Mouse (Mus musculus): ENCODE results near the gene Taar9.
"Not testable (repeated sequence)": the region's sequence is repeated elsewhere in the genome, so short reads cannot be mapped to it uniquely, and the experiment has no call there.

Taar9 gene

DNA sequence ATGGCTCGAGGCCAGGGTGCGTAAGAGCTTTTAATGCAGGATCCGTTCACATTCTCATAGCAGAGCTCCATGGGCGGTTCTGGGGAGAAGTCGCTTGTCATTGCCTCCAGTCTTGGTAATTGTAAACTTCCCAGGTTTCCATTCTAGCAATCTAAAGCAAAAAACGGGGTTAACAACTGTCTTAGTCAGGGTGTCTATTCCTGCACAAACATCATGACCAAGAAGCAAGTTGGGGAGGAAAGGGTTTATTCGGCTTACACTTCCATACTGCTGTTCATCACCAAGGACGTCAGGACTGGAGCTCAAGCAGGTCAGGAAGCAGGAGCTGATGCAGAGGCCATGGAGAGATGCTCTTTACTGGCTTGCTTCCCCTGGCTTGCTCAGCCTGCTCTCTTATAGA lies at the start of gene Taar9:
Gene Taar9, minus strand, starts transcription at position 101 of the 400 bp plus-strand sequence.
- not testable (repeated sequence) for DNase-seq (ENCODE audit: extremely low read depth, low read depth)

GRCm38 (mm10) chr10:24158470-24159254 lies 49.3 kb upstream of the Taar9 start:
- no peak for DNase-seq (ENCODE audit: extremely low read depth, low read depth)

- no peak for DNase-seq (ENCODE audit: extremely low read depth, low read depth)
These were observed 40.8 kb upstream of the Taar9 start for GRCm38 (mm10) chr10:24150086-24150485.

GRCm38 (mm10) chr10:24149135-24149781 lies 39.9 kb upstream of the Taar9 start, which contains the start of gene Stx7:
Stx7 (plus strand) TSS chr10:24149302.
- peak; percentile 92 for DNase-seq (ENCODE audit: extremely low read depth, low read depth)

- DNase-seq (ENCODE audit: extremely low read depth, low read depth): no peak
These were observed 33.4 kb upstream of the Taar9 start for GRCm38 (mm10) chr10:24142735-24143134.

GRCm38 (mm10) chr10:24138623-24139261 lies 29.4 kb upstream of the Taar9 start:
- DNase-seq (ENCODE audit: extremely low read depth, low read depth): no peak

GRCm38 (mm10) chr10:24134071-24134645 lies 24.8 kb upstream of the Taar9 start:
- DNase-seq (ENCODE audit: extremely low read depth, low read depth): peak; percentile 27

- DNase-seq (ENCODE audit: extremely low read depth, low read depth): peak; percentile 86
These were observed 23.8 kb upstream of the Taar9 start for GRCm38 (mm10) chr10:24133132-24133531.

GRCm38 (mm10) chr10:24132273-24132672 lies 22.9 kb upstream of the Taar9 start:
- peak; percentile 24 for DNase-seq (ENCODE audit: extremely low read depth, low read depth)

GRCm38 (mm10) chr10:24131451-24132262 lies 22.3 kb upstream of the Taar9 start:
- DNase-seq (ENCODE audit: extremely low read depth, low read depth): peak; percentile 83

GRCm38 (mm10) chr10:24111116-24111778 lies 1.9 kb upstream of the Taar9 start:
- DNase-seq (ENCODE audit: extremely low read depth, low read depth): peak; percentile 26

DNA sequence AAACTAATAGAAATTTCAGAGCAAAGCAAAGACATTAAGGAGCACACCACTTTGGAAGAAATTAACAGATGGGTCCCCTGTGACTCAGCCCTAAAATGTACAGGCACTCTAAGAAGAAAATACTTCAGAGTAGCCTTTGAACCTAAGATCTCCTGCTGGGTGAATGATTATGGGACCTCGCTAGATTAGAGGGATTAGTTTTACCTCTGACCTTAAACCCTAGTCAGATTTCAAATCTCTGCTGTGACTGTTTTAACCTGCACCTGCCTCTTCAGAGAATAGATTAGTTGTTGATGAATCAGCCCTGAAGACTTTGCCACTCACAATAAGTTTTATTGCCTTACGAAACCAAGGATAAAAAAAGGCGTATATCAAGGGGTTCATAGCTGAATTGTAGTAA lies 1.1 kb downstream of the Taar9 start:
- DNase-seq (ENCODE audit: extremely low read depth, low read depth): no peak

GRCm38 (mm10) chr10:24107747-24108146 lies 1.6 kb downstream of the Taar9 start:
- DNase-seq (ENCODE audit: extremely low read depth, low read depth): peak; percentile 14

GRCm38 (mm10) chr10:24103299-24103698 lies 6.0 kb downstream of the Taar9 start:
- not testable (repeated sequence) for DNase-seq (ENCODE audit: extremely low read depth, low read depth)

GRCm38 (mm10) chr10:24101812-24102211 lies 7.5 kb downstream of the Taar9 start, which contains the start of gene Taar8c:
Taar8c (minus strand) TSS chr10:24101912.
- DNase-seq (ENCODE audit: extremely low read depth, low read depth): not testable (repeated sequence)

GRCm38 (mm10) chr10:24097010-24097409 lies 12.3 kb downstream of the Taar9 start:
- not testable (repeated sequence) for DNase-seq (ENCODE audit: extremely low read depth, low read depth)

- DNase-seq (ENCODE audit: extremely low read depth, low read depth): no peak
These were observed 17.1 kb downstream of the Taar9 start, which contains the start of gene Taar8b for GRCm38 (mm10) chr10:24092194-24092593. Taar8b (minus strand) TSS chr10:24092294.

- DNase-seq (ENCODE audit: extremely low read depth, low read depth): no peak
These were observed 22.2 kb downstream of the Taar9 start for GRCm38 (mm10) chr10:24087168-24087567.

- DNase-seq (ENCODE audit: extremely low read depth, low read depth): no peak
These were observed 22.8 kb downstream of the Taar9 start for GRCm38 (mm10) chr10:24086555-24086954.

DNA sequence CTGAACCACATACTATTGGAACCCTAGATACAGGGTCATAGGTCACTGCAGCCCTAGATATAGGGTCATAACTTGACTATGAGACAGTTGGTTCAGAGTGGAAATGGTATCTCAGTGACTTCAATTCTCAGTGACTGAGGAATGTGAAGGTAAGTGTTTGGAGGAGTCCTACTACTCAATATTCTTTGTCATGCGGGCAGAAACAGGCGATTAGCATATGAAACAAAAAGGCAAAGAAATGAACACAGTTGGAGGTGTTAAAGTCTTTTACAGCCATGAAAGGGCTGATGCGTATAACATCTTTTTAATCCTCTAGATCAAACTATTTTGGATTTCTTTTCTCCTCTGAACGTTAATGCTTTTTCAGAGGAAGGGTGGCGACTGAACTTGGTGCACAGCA lies 23.4 kb downstream of the Taar9 start:
- DNase-seq (ENCODE audit: extremely low read depth, low read depth): no peak

All from MEL-GATA-1-ER (cell line).